Mouse (Mus musculus) bone marrow, adult 2 months (tissue): ENCODE data around the gene Rprd1b.

Experiments
- CTCF ChIP-seq: fragments of 200-500 bp; IDR thresholded peaks from 2 replicates; pipeline ENCODE4 v1.5.1; 2011; ENCODE audit warnings: low read length, control low read depth; ENCODE audit not compliant: control insufficient read depth, insufficient read depth
- POLR2A ChIP-seq: fragments of 200-500 bp; IDR thresholded peaks from 2 replicates; pipeline ENCODE4 v1.6.1; 2011; ENCODE audit warnings: low read depth, mild to moderate bottlenecking, control low read depth, low read length, borderline replicate concordance; ENCODE audit not compliant: control insufficient read depth

DNA sequence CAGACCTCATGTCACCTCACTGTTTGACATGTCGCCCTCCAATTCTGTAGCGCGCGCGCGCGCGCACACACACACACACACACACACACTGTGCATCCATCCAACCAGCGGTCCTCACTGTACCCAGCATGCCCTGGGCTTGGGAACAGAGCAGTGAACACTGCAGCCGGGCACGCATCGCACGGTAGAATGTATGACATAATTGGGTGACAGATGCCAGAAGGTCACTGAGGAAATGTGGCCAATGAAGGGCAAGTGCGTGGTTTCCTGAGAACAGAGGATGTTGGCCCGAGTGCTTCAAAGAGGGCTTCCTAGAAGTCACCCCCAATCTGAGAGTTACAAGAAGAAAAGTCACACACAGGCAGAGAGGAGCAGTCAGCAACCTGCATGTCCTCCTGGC, 146.7 kb downstream of the Rprd1b start:
- TF ChIP-seq CTCF: no peak
- no peak for TF ChIP-seq POLR2A
